Mouse (Mus musculus) hindbrain, embryonic 15.5 days (tissue): Measurements from ENCODE around the gene Itga5. TPM values are rescaled to one million over a fixed set of nuclear protein-coding genes. Genes with fewer than 3 reads are reported as not detected.
A peak's percentile ranks its signal among the peaks of the same experiment; 100 is the strongest.
"Not testable (repeated sequence)": the region's sequence is repeated elsewhere in the genome, so short reads cannot be mapped to it uniquely, and the experiment has no call there.

Source experiments
- ATAC-seq: fragments of 200-750 bp; cut with Nextera tagmentation; 2 replicates; pipeline ENCODE4 v1.8.0; 2017; ENCODE audit warnings: low read depth, moderate number of reproducible peaks, moderate TSS enrichment; ENCODE audit not compliant: low FRiP score
- H3K27ac ChIP-seq: fragments of 300-500 bp; sonication (generic); replicated peaks from 2 replicates; pipeline ENCODE4 v1.5.1; 2015; ENCODE audit warnings: mild to moderate bottlenecking, inconsistent platforms
- H3K27me3 ChIP-seq: fragments of 300-500 bp; sonication (generic); 2 replicates; pipeline ENCODE4 v1.6.1; 2015; ENCODE audit warnings: control low read depth, inconsistent platforms
- H3K36me3 ChIP-seq: fragments of 300-500 bp; sonication (generic); 2 replicates; pipeline ENCODE4 v1.6.1; 2015; ENCODE audit warnings: control low read depth, inconsistent platforms
- H3K4me1 ChIP-seq: fragments of 300-500 bp; sonication (generic); replicated peaks from 2 replicates; pipeline ENCODE4 v1.6.1; 2015; ENCODE audit warnings: control low read depth, inconsistent platforms
- H3K4me2 ChIP-seq: fragments of 300-500 bp; sonication (generic); 2 replicates; pipeline ENCODE4 v1.6.1; 2015; ENCODE audit warnings: moderate library complexity, mild to moderate bottlenecking, inconsistent platforms
- H3K4me3 ChIP-seq: fragments of 300-500 bp; sonication (generic); 2 replicates; pipeline ENCODE4 v1.5.1; 2015; ENCODE audit warnings: mild to moderate bottlenecking, inconsistent platforms
- H3K9ac ChIP-seq: fragments of 300-500 bp; sonication (generic); 2 replicates; pipeline ENCODE4 v1.6.1; 2015; ENCODE audit warnings: inconsistent platforms
- H3K9me3 ChIP-seq: fragments of 300-500 bp; sonication (generic); 2 replicates; pipeline ENCODE4 v1.6.1; 2016; ENCODE audit warnings: control low read depth, inconsistent platforms
- WGBS: fragments of 180-500 bp; shearing (Covaris S2); methylation state at CpG from one replicate; pipeline ENCODE4 v1.1.7; 2015; 5-methylcytosine and 5-hydroxymethylcytosine counted together
- polyA plus RNA-seq: library from polyadenylated mRNA; unstranded; fragments of >200 nt; fragmentation: Nextera tagmentation; extraction: Ambion mirVana; gene quantifications from 2 replicates; pipeline ENCODE4 v1.2.1, GENCODE M21; 2015

The Itga5 gene
- 7.4 and 7.9 TPM in 2 replicates for polyA plus RNA-seq

- ATAC-seq: peak; percentile 75
- Histone ChIP-seq H3K4me3 (peak within 1 kb of the TSS; percentile 46), H3K36me3 (no peaks in the 10 kb centered on the region), H3K27me3 (peaks cover 5% of the 10 kb centered on the region; the same call in 1 of the 2 replicates), H3K9ac (peak within 1 kb of the TSS; percentile 51), H3K4me1 (peaks cover 20% of the 10 kb centered on the region), H3K27ac (peak within 1 kb of the TSS; percentile 17; the same call in 1 of the 2 replicates), H3K9me3 (no peaks in the 10 kb centered on the region), H3K4me2 (peak within 1 kb of the TSS; percentile 92)
- under 1% methylated on average over 50 of the region's 51 CpGs for WGBS
Observed at GRCm38 (mm10) chr15:103366376-103367149, at the start of gene Itga5. Gene Itga5 (minus strand): TSS chr15:103366763.

GRCm38 (mm10) chr15:103405586-103405985 lies 39.0 kb upstream of the Itga5 start:
- WGBS: 87% methylated on average over 2 of the region's 3 CpGs
- not testable (repeated sequence) for H3K4me1 ChIP-seq, H3K9me3 ChIP-seq, H3K36me3 ChIP-seq, ATAC-seq, H3K9ac ChIP-seq, H3K27me3 ChIP-seq, H3K4me2 ChIP-seq, H3K4me3 ChIP-seq, H3K27ac ChIP-seq

GRCm38 (mm10) chr15:103401361-103401760 lies 34.8 kb upstream of the Itga5 start:
- no peak overlapping the region for H3K9ac ChIP-seq
- H3K27ac ChIP-seq: no peak overlapping the region
- 89% methylated on average over 5 of the region's 5 CpGs for WGBS
- H3K4me2 ChIP-seq: no peak overlapping the region
- H3K9me3 ChIP-seq: no peaks in the 10 kb centered on the region
- H3K4me3 ChIP-seq: no peak overlapping the region
- no peaks in the 10 kb centered on the region for H3K36me3 ChIP-seq
- no peaks in the 10 kb centered on the region for H3K4me1 ChIP-seq
- no peaks in the 10 kb centered on the region for H3K27me3 ChIP-seq
- no peak for ATAC-seq

GRCm38 (mm10) chr15:103393577-103393976 lies 27.0 kb upstream of the Itga5 start:
- no peak overlapping the region for H3K27ac ChIP-seq
- H3K4me3 ChIP-seq: no peak overlapping the region
- H3K27me3 ChIP-seq: no peaks in the 10 kb centered on the region
- no peak overlapping the region for H3K4me2 ChIP-seq
- ATAC-seq: no peak
- no peaks in the 10 kb centered on the region for H3K9me3 ChIP-seq
- H3K9ac ChIP-seq: no peak overlapping the region
- H3K4me1 ChIP-seq: no peaks in the 10 kb centered on the region
- no peaks in the 10 kb centered on the region for H3K36me3 ChIP-seq

GRCm38 (mm10) chr15:103388556-103389145 lies 22.1 kb upstream of the Itga5 start:
- H3K27me3 ChIP-seq: no peaks in the 10 kb centered on the region
- 62% methylated on average over 4 of the region's 4 CpGs for WGBS
- no peak overlapping the region for H3K9ac ChIP-seq
- H3K27ac ChIP-seq: no peak overlapping the region
- H3K4me1 ChIP-seq: no peaks in the 10 kb centered on the region
- no peaks in the 10 kb centered on the region for H3K9me3 ChIP-seq
- H3K4me3 ChIP-seq: no peak overlapping the region
- no peak overlapping the region for H3K4me2 ChIP-seq
- no peak for ATAC-seq
- H3K36me3 ChIP-seq: no peaks in the 10 kb centered on the region

- Histone ChIP-seq H3K27me3 (no peaks in the 10 kb centered on the region), H3K36me3 (no peaks in the 10 kb centered on the region), H3K4me2 (no peak overlapping the region), H3K9ac (no peak overlapping the region), H3K4me3 (no peak overlapping the region), H3K9me3 (no peaks in the 10 kb centered on the region), H3K27ac (no peak overlapping the region), H3K4me1 (no peaks in the 10 kb centered on the region)
- WGBS: 70% methylated on average over 7 of the region's 7 CpGs
- no peak for ATAC-seq
Observed at GRCm38 (mm10) chr15:103383771-103384488, 17.4 kb upstream of the Itga5 start.

GRCm38 (mm10) chr15:103382795-103383406 lies 16.3 kb upstream of the Itga5 start:
- Histone ChIP-seq H3K27me3 (no peaks in the 10 kb centered on the region), H3K9me3 (no peaks in the 10 kb centered on the region), H3K27ac (no peak overlapping the region), H3K4me2 (no peak overlapping the region), H3K4me1 (peaks cover 5% of the 10 kb centered on the region; the same call in 1 of the 2 replicates), H3K36me3 (no peaks in the 10 kb centered on the region), H3K4me3 (no peak overlapping the region), H3K9ac (no peak overlapping the region)
- ATAC-seq: no peak
- WGBS: 27% methylated on average over 5 of the region's 5 CpGs

- H3K36me3 ChIP-seq: no peaks in the 10 kb centered on the region
- H3K27ac ChIP-seq: no peak overlapping the region
- H3K9ac ChIP-seq: no peak overlapping the region
- H3K4me3 ChIP-seq: no peak overlapping the region
- no peak overlapping the region for H3K4me2 ChIP-seq
- no peak for ATAC-seq
- H3K9me3 ChIP-seq: no peaks in the 10 kb centered on the region
- peaks cover 5% of the 10 kb centered on the region; the same call in 1 of the 2 replicates for H3K4me1 ChIP-seq
- no peaks in the 10 kb centered on the region for H3K27me3 ChIP-seq
- whole genome bisulfite sequencing: 86% methylated on average over 2 of the region's 2 CpGs
Observed at GRCm38 (mm10) chr15:103382075-103382474, 15.5 kb upstream of the Itga5 start.

- Histone ChIP-seq H3K4me2 (no peak overlapping the region), H3K27ac (no peak overlapping the region), H3K4me1 (peaks cover 11% of the 10 kb centered on the region; the same call in 1 of the 2 replicates), H3K4me3 (no peak overlapping the region), H3K36me3 (no peaks in the 10 kb centered on the region), H3K27me3 (no peaks in the 10 kb centered on the region), H3K9me3 (no peaks in the 10 kb centered on the region), H3K9ac (no peak overlapping the region)
- WGBS: 54% methylated on average over 3 of the region's 3 CpGs
- no peak for ATAC-seq
Observed at GRCm38 (mm10) chr15:103378665-103379356, 12.2 kb upstream of the Itga5 start.

GRCm38 (mm10) chr15:103377752-103378664 lies 11.4 kb upstream of the Itga5 start:
- Histone ChIP-seq H3K9ac (no peak overlapping the region), H3K4me3 (no peak overlapping the region), H3K36me3 (no peaks in the 10 kb centered on the region), H3K27ac (no peak overlapping the region), H3K4me1 (peaks cover 11% of the 10 kb centered on the region; the same call in 1 of the 2 replicates), H3K4me2 (no peak overlapping the region), H3K9me3 (no peaks in the 10 kb centered on the region), H3K27me3 (no peaks in the 10 kb centered on the region)
- no peak for ATAC-seq
- WGBS: 62% methylated on average over 3 of the region's 3 CpGs
